Mouse (Mus musculus) liver, adult (tissue): Measurements from ENCODE around the gene Gm20388.

Experiments used
- GATA4 ChIP-seq: IDR thresholded peaks from 2 replicates; pipeline ENCODE4 v1.6.1; 2014; ENCODE audit warnings: mild to moderate bottlenecking, low read length; ENCODE audit not compliant: insufficient replicate concordance

The Gm20388 gene

DNA sequence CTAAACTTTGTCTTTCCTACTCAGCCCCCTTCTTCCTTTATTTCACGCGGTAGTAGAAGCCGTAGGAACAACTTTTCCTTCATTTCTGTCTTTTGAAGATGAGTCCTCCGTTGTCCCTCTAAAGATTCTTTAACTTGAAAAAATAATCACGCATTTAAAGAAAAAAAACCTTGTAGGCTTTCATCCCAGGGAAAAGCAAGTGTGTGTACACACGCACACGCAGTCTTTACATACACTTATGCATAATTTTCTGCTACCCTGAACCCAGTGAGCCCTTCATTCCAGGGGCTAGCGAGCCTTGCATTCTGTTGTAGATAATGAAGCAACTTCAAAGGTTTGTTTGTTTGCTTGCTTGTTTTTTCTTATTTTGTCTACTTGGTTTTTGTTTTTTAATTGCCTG lies 1177.6 kb downstream of the Gm20388 start:
- no peak for TF ChIP-seq GATA4

DNA sequence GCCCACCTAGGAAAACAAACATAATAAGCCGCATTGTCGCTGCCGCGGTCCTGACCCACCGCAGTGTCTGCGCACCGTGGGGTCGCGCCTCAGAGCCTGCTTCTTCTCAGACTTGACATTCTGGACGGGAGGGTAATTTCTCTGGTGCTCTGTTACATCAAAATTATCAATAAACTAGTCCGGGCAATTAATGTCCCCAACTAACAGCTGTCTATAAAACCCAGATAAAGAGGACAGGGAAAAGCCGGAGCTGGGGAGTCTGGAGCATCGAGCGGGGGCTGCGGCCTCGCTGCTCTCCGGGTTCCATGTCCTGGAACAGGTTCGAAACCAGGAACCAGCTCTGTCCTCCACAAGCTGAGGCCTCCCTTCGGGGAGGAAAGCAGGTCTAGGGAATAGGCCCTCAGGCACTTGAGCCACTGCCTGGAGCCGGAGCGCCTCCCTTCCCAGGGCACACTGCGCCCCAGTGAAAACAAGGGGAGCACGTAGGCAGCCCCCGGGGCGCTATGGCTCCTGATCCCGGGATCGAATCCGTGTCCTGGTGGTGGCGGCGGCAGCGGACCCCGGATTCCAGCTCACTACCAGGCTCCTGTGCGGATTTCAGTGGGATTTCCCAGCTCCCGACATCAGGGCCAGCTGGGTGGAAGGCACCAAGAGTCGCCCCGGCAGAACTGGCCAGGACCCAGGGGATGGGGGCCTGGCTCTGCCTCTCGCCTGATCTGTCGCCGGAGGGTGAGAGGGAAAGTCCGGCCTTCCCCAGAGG lies 1178.4 kb downstream of the Gm20388 start:
- TF ChIP-seq GATA4 = no peak

DNA sequence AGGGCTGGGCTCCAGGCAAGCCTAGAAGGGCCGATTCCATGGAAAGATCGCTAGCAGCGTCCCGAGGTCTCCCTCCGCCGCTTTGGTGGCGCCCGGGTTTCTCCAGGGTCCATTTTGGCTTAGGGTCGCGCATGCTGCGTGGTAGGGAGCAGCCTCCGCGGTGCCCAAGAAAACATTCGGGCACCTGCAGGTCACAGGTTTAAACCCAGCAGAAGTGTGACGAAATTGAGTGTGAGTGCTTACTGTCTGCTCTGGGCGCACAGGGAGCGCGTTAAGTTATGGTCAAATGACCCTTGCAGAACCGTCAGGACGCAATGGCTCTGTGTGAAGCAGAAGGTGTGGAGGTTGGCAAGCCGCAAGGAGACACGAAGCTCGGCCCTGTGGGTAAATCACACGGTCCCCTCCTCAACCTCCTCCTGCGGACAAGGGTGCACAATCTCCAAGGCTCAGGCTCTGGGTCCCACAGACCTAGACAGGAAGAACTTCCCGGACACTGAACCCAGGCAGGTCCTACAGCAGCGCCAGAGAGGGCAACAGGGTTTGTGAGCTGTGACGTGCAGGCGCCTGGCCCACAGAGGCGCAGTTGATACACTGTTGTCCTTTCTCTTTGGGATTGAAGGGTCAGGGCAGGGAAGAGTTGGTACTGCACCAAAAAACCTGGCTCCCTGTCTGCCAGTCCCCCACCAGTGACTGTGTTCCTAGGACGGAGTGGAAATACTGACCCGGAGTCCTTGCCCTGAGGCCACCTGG lies 1179.2 kb downstream of the Gm20388 start:
- no peak for TF ChIP-seq GATA4

DNA sequence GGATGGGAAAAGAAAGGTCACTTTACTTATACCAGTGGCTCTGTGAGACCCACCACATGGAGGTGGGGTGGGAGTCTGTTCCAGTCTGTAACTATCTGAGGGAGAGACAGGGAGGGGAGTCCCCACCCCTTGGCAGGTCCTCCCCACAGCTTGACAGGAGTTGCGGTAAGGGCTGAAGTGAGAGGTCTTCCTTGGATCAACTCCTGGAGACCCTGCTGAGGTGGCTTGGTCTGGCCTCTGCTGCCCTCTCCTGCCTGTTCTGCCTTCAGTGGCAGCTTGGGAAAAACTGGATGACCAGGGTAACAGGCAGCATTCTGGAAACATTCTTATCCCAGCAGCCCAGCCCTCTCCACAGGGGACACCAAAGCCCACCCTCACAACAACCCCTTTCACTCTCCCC lies 1180.1 kb downstream of the Gm20388 start:
- no peak for TF ChIP-seq GATA4

DNA sequence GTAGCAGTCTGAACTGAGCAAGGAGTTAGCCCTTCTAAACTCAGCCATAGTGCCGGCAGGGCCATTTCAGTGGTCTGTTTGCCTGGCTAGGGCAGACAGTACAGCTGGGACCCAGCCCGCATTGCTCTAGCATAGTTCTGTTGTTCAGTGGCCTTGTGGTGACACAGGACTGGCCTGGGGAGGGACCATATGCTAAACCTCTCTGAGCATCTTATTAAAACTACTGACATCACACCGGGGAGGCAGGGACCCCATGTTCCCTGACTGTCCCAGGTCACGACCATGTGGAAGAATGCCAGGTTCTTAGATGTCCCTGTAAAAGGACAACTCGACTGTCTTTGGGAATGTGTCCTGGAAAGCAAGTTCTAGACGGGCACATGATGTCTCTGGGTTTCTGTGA lies 1181.5 kb downstream of the Gm20388 start:
- no peak for TF ChIP-seq GATA4

DNA sequence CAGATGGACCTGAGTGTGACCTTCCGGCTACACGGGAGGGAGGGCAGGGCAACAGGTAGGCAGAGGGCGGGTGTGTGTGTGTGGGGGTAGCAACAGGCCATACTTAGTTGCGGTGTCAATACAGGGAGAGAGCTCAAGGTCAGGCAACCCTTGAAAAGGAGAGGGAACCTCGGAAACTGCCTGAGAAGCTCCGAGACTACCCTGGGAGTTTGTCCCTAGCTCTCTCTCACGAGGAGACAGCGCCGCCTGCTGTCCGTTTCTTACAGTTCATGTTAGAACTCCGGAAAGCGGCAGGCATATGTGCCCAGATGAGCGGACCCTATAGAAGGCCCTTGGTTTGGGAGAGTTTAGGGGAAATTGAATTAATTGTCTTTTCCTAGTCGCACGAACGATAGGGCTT lies 1182.0 kb downstream of the Gm20388 start:
- TF ChIP-seq GATA4 = no peak

DNA sequence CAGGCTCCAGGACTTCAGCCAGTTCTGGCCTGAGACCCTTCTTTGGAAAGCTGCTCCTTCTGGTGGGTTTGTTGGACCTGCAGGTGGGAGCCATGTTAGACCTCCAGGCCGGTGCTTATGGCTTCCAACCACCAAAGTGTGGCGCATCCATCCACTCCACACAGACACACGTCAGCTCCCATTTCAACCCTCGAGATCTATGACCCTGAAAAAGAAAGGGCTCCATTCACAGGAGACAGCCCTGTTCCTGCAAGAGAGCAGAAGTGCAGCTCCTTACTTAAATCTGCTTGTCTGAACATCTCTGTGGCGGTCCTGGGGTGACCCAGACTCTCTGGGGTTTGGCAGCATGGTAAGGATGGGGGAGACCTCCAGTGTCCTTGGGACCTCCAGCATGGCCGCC lies 1182.9 kb downstream of the Gm20388 start:
- TF ChIP-seq GATA4 = no peak

DNA sequence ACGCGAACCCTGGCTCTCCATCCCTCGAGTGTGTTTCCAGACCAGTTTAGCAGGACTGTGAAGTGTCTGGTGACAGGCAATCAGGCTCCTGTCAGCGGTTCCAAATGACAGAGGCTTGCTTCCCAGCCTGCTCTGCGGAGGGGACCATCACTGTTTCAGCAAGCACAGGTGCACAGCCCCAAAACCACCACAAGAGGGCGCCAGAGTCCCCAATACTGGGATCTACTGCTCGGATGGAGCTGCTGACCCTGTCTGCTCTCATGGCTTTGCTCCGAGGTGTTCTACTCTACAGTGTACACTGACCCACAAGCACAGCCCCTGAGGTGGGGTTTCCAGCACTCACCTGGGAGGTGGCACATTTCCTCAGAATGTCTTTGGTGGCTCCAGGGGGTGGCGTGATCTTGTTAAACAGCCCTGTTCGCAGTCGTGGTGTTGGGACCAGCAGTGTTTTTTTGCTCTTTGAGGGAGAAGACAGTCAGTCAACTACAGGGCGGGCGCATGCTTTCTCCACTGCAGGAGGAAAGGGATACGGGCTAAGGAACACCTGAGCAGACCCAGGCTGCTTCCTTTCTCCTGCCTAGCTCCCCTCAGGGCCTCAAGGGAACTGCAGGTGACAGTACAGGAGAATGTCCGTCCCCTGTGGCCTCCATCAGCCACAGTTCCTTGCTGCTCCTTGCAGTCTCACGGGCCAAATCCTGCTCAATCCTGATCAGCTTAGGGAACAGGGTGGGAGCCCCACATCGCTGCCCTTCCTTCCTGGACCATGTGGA lies 1193.6 kb downstream of the Gm20388 start:
- TF ChIP-seq GATA4 = no peak

DNA sequence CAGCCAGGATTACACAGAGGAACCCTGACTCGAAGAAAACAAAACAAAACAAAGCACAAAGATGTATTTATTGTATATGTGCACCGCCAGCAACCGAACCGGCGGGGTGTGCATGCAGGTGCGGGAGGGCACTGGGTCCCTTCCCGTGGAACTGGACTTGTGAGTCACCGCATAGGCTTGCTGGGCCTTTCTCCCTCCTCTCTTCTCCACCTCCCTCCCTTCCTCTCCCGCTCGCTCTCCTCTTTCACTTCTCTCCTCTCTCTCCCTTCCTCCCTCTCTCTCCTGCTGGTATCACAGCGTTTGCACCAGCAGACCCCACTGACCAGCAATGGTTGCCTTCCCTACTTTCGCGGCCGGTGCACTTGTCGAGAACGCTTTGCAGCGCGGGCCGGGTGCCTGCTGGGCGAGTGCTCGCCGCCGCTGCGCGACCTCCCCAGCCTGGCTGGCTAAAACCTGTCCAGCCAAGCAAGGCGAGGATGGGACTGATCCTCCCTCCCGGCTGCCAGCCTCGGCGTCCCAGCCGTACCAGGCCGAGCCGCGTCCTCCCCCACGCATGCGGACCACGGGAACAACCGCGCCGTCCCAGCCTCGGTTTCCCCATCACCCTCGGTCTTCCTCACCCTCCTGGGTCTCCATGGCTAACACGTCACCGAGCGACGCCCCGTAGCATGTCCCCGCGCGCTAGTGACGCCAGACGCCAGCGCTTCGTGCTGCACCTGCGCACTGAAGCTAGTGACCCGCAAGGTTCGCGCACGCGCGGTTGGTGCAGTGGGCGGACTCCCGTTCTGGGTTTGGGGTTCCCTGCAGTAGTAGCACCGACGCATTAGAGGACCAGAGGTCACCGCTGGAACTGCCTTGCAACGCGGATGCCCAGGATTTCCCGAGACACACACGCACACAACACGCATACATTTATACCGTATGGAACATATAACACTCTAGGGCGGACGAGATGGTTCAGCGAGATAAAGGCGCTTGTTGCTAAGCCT lies 1197.3 kb downstream of the Gm20388 start, which contains the start of gene Mthfsd:
TSS of gene Mthfsd (minus strand) at position 725 of the 989 bp plus-strand sequence.
- peak; percentile 13; the same call in 1 of the 2 replicates for TF ChIP-seq GATA4

DNA sequence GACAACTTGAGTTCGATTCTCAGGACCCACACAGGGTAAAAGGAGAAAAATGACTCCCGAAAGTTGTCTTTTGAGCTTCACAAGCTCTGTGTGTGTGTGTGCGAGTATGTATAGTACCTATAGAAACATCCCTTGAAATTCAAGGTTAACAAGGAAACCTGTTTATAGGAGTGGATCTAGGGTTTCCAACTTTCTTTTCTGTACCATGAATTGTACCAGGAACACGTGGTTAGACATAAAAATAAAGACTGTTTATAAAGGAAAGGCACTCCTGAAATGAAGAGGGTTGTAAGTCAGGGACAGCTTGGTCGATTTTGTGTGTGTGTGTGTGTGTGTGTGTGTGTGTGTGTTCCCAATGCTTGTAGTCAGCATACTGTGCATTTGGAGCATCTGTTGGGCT lies 1198.0 kb downstream of the Gm20388 start:
- TF ChIP-seq GATA4 = no peak

DNA sequence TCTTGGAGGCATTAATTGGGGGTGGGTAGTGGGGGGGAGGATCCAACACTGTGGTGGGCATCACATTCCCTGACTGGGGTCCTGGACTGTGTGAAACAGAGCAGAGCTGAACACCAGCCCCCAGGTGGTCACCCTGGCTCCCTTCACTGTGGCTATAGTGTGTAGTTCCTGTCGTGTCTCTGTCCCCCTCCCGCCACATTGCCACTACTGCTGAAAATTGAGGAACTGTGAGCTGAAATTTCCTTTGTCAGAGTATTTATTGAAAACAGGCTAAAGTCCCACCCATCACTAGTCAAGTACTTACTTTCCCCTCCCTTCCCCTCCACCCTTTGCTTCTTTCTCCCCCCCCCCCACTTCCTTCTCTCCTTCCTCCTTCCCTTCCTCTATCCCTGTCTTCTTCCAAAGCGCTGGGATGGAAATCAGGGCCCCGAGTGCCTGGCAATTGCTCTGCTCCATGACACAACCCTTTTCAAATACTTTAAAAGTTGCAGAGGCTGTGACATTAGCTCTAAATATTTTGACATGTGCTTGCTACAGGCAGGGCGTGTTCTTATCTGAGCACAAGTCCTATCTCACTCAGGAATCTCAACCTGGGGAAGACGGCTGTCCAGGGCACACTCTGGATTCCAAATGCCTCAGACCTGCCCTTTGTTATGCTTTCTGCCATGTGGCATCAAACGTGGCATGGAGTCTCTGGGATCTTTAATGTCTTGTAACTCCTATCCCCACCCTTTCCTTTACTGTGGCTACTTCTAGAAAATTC lies 1200.7 kb downstream of the Gm20388 start:
- no peak for TF ChIP-seq GATA4

DNA sequence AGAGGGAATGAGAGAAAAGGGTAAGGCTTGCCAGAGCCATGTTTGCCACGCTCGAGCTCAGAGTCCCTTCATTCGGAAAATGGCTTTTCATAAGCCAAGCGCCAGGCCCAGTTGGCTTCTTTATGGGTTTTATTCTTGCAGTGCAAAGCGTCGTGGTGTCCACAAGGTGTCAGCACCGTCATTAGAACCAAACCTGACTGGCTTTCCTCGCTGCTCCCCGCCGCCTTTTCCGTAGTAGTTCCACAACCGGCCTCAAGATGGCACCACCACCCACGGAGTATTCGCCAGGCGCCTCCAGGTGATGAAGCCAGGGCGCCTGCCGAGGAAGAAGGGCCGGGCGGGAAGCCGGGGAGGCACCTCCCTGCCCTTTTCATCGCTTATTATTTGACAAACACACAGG lies 1202.6 kb downstream of the Gm20388 start:
- TF ChIP-seq GATA4 = no peak

DNA sequence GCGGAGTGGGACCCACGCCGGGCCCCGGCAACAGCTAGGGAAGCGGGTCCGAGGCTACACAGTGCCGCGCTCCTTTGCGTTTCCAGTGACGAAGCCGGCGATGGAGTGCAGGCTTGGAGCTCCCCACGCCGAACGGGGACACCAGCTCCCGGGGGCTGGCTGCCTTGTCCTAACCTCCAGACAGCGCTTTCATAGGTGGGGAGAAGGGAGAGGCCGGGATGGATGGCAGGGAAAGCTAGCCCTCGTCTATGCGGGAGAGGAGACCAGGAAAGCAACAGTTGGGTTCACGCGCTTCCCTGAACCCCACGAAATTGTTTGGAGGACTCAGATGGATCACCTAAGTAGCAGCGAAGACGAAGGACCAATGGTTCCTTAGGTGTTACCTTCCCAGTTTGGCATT lies 1204.5 kb downstream of the Gm20388 start:
- no peak for TF ChIP-seq GATA4

DNA sequence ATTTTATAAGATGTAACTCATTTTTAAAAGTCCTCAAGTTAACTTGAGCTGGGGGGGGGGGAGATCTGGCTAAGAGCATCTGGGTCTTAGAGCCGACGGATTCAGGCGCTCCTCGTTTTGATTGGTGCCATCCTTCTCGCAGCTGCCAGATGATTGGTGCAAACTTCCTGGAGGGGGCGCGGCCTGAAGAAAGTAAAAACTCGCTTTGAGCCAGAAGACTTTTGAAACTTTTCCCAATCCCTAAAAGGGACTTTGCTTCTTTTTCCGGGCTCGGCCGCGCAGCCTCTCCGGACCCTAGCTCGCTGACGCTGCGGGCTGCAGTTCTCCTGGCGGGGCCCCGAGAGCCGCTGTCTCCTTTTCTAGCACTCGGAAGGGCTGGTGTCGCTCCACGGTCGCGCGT lies 1205.3 kb downstream of the Gm20388 start, which contains the start of gene Foxc2:
TSS of gene Foxc2 (plus strand) at position 224 of the 400 bp plus-strand sequence.
- TF ChIP-seq GATA4 = no peak
